Mouse (Mus musculus) ES-Bruce4 (cell line): Measurements from ENCODE around the gene Slbp. TPM values are rescaled to one million over a fixed set of nuclear protein-coding genes. Genes with fewer than 3 reads are reported as not detected.

Source experiments
- H3K27ac ChIP-seq: 2 replicates; pipeline ENCODE4 v1.5.1; 2012; ENCODE audit warnings: low read length, inconsistent platforms; ENCODE audit not compliant: insufficient read depth
- H3K27me3 ChIP-seq: 2 replicates; pipeline ENCODE4 v1.6.1; 2012; ENCODE audit warnings: mild to moderate bottlenecking, low read length, inconsistent platforms; ENCODE audit not compliant: control insufficient read depth, poor library complexity, insufficient read depth, severe bottlenecking
- H3K36me3 ChIP-seq: 2 replicates; pipeline ENCODE4 v1.6.1; 2012; ENCODE audit warnings: inconsistent platforms, mild to moderate bottlenecking, low read length, moderate library complexity; ENCODE audit not compliant: control insufficient read depth, poor library complexity, insufficient read depth, severe bottlenecking
- H3K4me1 ChIP-seq: one replicate; pipeline ENCODE4 v1.8.1; 2011; ENCODE audit warnings: low read length; ENCODE audit not compliant: control insufficient read depth, insufficient read depth
- H3K4me3 ChIP-seq: 2 replicates; pipeline ENCODE4 v1.5.1; 2011; ENCODE audit warnings: low read depth, mild to moderate bottlenecking, low read length
- H3K9ac ChIP-seq: 2 replicates; pipeline ENCODE4 v1.6.1; 2012; ENCODE audit warnings: low read depth, mild to moderate bottlenecking, inconsistent platforms; ENCODE audit not compliant: poor library complexity, severe bottlenecking
- H3K9me3 ChIP-seq: replicated peaks from 2 replicates; pipeline ENCODE4 v1.6.1; 2012; ENCODE audit warnings: mild to moderate bottlenecking, low read length, inconsistent platforms; ENCODE audit not compliant: control insufficient read depth, poor library complexity, insufficient read depth, severe bottlenecking
- CTCF ChIP-seq: IDR thresholded peaks from one replicate; pipeline ENCODE4 v1.8.1; 2011; ENCODE audit warnings: low read depth, low read length
- EP300 ChIP-seq: IDR thresholded peaks from 2 replicates; pipeline ENCODE4 v1.6.1; 2011; ENCODE audit warnings: low read depth, low read length; ENCODE audit not compliant: insufficient read depth
- POLR2A ChIP-seq: IDR thresholded peaks from one replicate; pipeline ENCODE4 v1.8.1; 2011; ENCODE audit warnings: low read length; ENCODE audit not compliant: insufficient read depth
- polyA plus RNA-seq: library from polyadenylated mRNA; stranded (reverse); fragments of >200 nt; gene quantifications from 2 replicates; pipeline ENCODE4 v1.2.4, GENCODE M21; 2011; ENCODE audit warnings: low read depth; ENCODE audit not compliant: missing spikeins, insufficient read depth, insufficient read length

The Slbp gene
- polyA plus RNA-seq, 1 experiment = 121 TPM

- TF ChIP-seq CTCF (no peak), POLR2A (no peak), EP300 (no peak)
Observed at GRCm38 (mm10) chr5:33696430-33696829, 44.1 kb upstream of the Slbp start.

GRCm38 (mm10) chr5:33695718-33696121 is 43.3 kb upstream of the Slbp start:
- Histone ChIP-seq H3K36me3 (no peaks in the 10 kb centered on the region), H3K27me3 (no peaks in the 10 kb centered on the region), H3K9ac (peak overlapping the region; percentile 79), H3K9me3 (0 out of 2 replicates have a peak, but pooled peaks cover 4% of the 10 kb centered on the region), H3K27ac (no peak overlapping the region), H3K4me1 (peaks cover 3% of the 10 kb centered on the region), H3K4me3 (peak overlapping the region; percentile 37)
- TF ChIP-seq EP300 = no peak
- TF ChIP-seq CTCF = no peak
- TF ChIP-seq POLR2A = no peak

More at GRCm38 (mm10) chr5:33696430-33696829, 44.1 kb upstream of the Slbp start:
- Histone ChIP-seq H3K36me3 (no peaks in the 10 kb centered on the region), H3K27me3 (no peaks in the 10 kb centered on the region), H3K4me3 (no peak overlapping the region), H3K9me3 (0 out of 2 replicates have a peak, but pooled peaks cover 4% of the 10 kb centered on the region), H3K27ac (no peak overlapping the region), H3K4me1 (peaks cover 3% of the 10 kb centered on the region), H3K9ac (no peak overlapping the region)

- no peak overlapping the region for H3K27ac ChIP-seq
- H3K4me1 ChIP-seq = no peaks in the 10 kb centered on the region
- H3K4me3 ChIP-seq = peak overlapping the region; percentile 37
- peak overlapping the region; percentile 79 for H3K9ac ChIP-seq
- H3K27me3 ChIP-seq = no peaks in the 10 kb centered on the region
- no peaks in the 10 kb centered on the region for H3K36me3 ChIP-seq
- H3K9me3 ChIP-seq = 0 out of 2 replicates have a peak, but pooled peaks cover 4% of the 10 kb centered on the region
- TF ChIP-seq POLR2A = no peak
- TF ChIP-seq EP300 = no peak
- no peak for TF ChIP-seq CTCF
Observed at GRCm38 (mm10) chr5:33694848-33695717, 42.7 kb upstream of the Slbp start.

GRCm38 (mm10) chr5:33694461-33694847 is 42.1 kb upstream of the Slbp start:
- H3K9me3 ChIP-seq = 0 out of 2 replicates have a peak, but pooled peaks cover 4% of the 10 kb centered on the region
- no peak overlapping the region for H3K27ac ChIP-seq
- H3K36me3 ChIP-seq = no peaks in the 10 kb centered on the region
- no peak overlapping the region for H3K9ac ChIP-seq
- H3K27me3 ChIP-seq = no peaks in the 10 kb centered on the region
- no peak overlapping the region for H3K4me3 ChIP-seq
- TF ChIP-seq CTCF (no peak), POLR2A (no peak), EP300 (no peak)
- H3K4me1 ChIP-seq = peaks cover 2% of the 10 kb centered on the region

GRCm38 (mm10) chr5:33692393-33692792 is 40.0 kb upstream of the Slbp start:
- Histone ChIP-seq H3K9ac (peak overlapping the region; percentile 76), H3K27ac (no peak overlapping the region), H3K27me3 (no peaks in the 10 kb centered on the region), H3K9me3 (0 out of 2 replicates have a peak, but pooled peaks cover 4% of the 10 kb centered on the region), H3K4me3 (peak overlapping the region; percentile 21), H3K4me1 (peaks cover 2% of the 10 kb centered on the region), H3K36me3 (no peaks in the 10 kb centered on the region)
- TF ChIP-seq CTCF = no peak
- no peak for TF ChIP-seq EP300
